Mouse (Mus musculus) heart, postnatal 25 days (tissue): ENCODE results near the gene Pom121. TPM values are rescaled to one million over a fixed set of nuclear protein-coding genes. Genes with fewer than 3 reads are reported as not detected.

ENCODE experiments used
- DNase-seq: peaks from one replicate; pipeline ENCODE4 v3.0.0; 2022; ENCODE audit warnings: low spot score
- intact Hi-C: fragments of 180-260 bp; cut with DNase I; formaldehyde crosslinking; loops from one replicate; pipeline ENCODE4 v1.15.1; 2025
- total RNA-seq, 2 experiments: library from RNA; stranded (reverse); gene quantifications; 2 replicates each; pipeline ENCODE4 v1.2.3; 2021

Pom121 gene
- 10 to 100 TPM; 11.1 to 13.6 TPM for total RNA-seq

- peak; percentile 58 for DNase-seq
- intact Hi-C loops = no loop called here
These were observed at the start of gene Pom121 for GRCm38 (mm10) chr5:135394004-135394823. Gene Pom121, minus strand, starts transcription at chr5:135394546.

- intact Hi-C loops = no loop called here
- no peak for DNase-seq
These were observed 48.1 kb upstream of the Pom121 start for GRCm38 (mm10) chr5:135442430-135442829.

GRCm38 (mm10) chr5:135435039-135435438 lies 40.7 kb upstream of the Pom121 start:
- no peak for DNase-seq
- intact Hi-C loops = no loop called here

- intact Hi-C loops = no loop called here
- DNase-seq = no peak
These were observed 39.5 kb upstream of the Pom121 start for GRCm38 (mm10) chr5:135433861-135434260.

- intact Hi-C loops = no loop called here
- no peak for DNase-seq
These were observed 36.8 kb upstream of the Pom121 start for GRCm38 (mm10) chr5:135431111-135431510.

- intact Hi-C loops = loop anchor here (2.0 kb wide), 1 partner anchor 66 kb away; no protein-coding TSS in a partner anchor
- no peak for DNase-seq
These were observed 34.4 kb upstream of the Pom121 start for GRCm38 (mm10) chr5:135428786-135429185.

- no peak for DNase-seq
- intact Hi-C loops = no loop called here
These were observed 15.9 kb upstream of the Pom121 start for GRCm38 (mm10) chr5:135410266-135410665.

- intact Hi-C loops = no loop called here
- DNase-seq = no peak
These were observed 13.8 kb upstream of the Pom121 start for GRCm38 (mm10) chr5:135408114-135408513.

GRCm38 (mm10) chr5:135405437-135405836 lies 11.1 kb upstream of the Pom121 start:
- intact Hi-C loops = no loop called here
- no peak for DNase-seq

- intact Hi-C loops = loop anchor here (5.0 kb wide), 1 partner anchor 358 kb away; no protein-coding TSS in a partner anchor
- DNase-seq = no peak
These were observed 10.3 kb upstream of the Pom121 start for GRCm38 (mm10) chr5:135404623-135405022.

GRCm38 (mm10) chr5:135400244-135400643 lies 5.9 kb upstream of the Pom121 start:
- no peak for DNase-seq
- intact Hi-C loops = loop anchor here (1.0 to 5.0 kb wide), 3 partner anchors 95 to 362 kb away; no protein-coding TSS in a partner anchor

- no peak for DNase-seq
- intact Hi-C loops = loop anchor here (5.0 kb wide), 1 partner anchor 148 kb away; the partner anchor contains the start of gene Hip1
These were observed 5.0 kb upstream of the Pom121 start for GRCm38 (mm10) chr5:135399382-135399781.

GRCm38 (mm10) chr5:135395826-135396225 lies 1.5 kb upstream of the Pom121 start:
- intact Hi-C loops = loop anchor here (5.0 kb wide), 1 partner anchor 151 kb away; the partner anchor contains the start of gene Hip1
- no peak for DNase-seq

- no peak for DNase-seq
- intact Hi-C loops = no loop called here
These were observed 10.6 kb downstream of the Pom121 start for GRCm38 (mm10) chr5:135383771-135384170.

GRCm38 (mm10) chr5:135382746-135383145 lies 11.6 kb downstream of the Pom121 start:
- no peak for DNase-seq
- intact Hi-C loops = no loop called here

- intact Hi-C loops = no loop called here
- no peak for DNase-seq
These were observed 12.9 kb downstream of the Pom121 start for GRCm38 (mm10) chr5:135381356-135381925.

- DNase-seq = no peak
- intact Hi-C loops = no loop called here
These were observed 13.7 kb downstream of the Pom121 start for GRCm38 (mm10) chr5:135380681-135381080.

- no peak for DNase-seq
- intact Hi-C loops = no loop called here
These were observed 18.0 kb downstream of the Pom121 start for GRCm38 (mm10) chr5:135376341-135376740.

- no peak for DNase-seq
- intact Hi-C loops = no loop called here
These were observed 19.2 kb downstream of the Pom121 start for GRCm38 (mm10) chr5:135375167-135375566.

GRCm38 (mm10) chr5:135373601-135374000 lies 20.7 kb downstream of the Pom121 start:
- no peak for DNase-seq
- intact Hi-C loops = no loop called here

GRCm38 (mm10) chr5:135371195-135371594 lies 23.2 kb downstream of the Pom121 start:
- intact Hi-C loops = no loop called here
- DNase-seq = no peak
